Mouse (Mus musculus): ENCODE measurements around the gene Ugt1a1.

- no peak for TF ChIP-seq CTCF (IDR thresholded peaks at IDR 0.05; ENCODE audit: borderline replicate concordance, insufficient read depth, low read length)
- TF ChIP-seq POLR2A (IDR thresholded peaks at IDR 0.05; ENCODE audit: low read depth, low read length), result no peak
Measured at GRCm38 (mm10) chr1:88179657-88180056, 32.1 kb upstream of the Ugt1a1 start.

Data from embryonic fibroblast, embryonic 13.5 days (primary cell).